Mouse (Mus musculus) G1E (cell line): ENCODE data around the gene Csdc2.

Experiments used
- CTCF ChIP-seq: IDR thresholded peaks from 2 replicates; pipeline ENCODE4 v1.5.1; 2012; ENCODE audit warnings: low read depth, low read length, inconsistent platforms, mixed read lengths
- GATA1 ChIP-seq: IDR thresholded peaks from 2 replicates; pipeline ENCODE4 v1.6.1; 2012; ENCODE audit warnings: borderline replicate concordance, low read length, inconsistent platforms, mixed read lengths
- POLR2AphosphoS5 ChIP-seq: IDR thresholded peaks from 2 replicates; pipeline ENCODE4 v1.6.1; 2012; ENCODE audit warnings: low read depth, low read length, inconsistent platforms; ENCODE audit not compliant: insufficient replicate concordance

DNA sequence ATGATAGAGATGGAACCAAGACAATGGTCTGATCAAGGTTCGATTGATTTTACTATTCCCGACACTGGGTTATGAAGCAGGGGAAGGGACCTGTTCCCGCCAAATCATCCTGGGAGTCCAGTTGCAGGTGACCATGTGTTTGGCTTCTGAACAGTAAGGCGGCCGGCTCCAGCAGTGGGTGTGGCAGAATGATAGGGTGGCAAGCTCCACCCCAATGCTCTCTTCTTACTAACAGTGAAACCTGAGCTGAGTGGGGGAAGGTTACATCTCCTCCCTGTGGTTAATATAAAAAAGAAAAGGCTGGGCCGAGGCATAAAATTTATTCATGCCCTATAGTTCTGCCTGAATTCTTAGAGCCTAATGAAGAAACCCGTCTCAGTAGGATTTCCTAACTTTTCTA, 32.6 kb downstream of the Csdc2 start:
- TF ChIP-seq CTCF: no peak
- TF ChIP-seq POLR2AphosphoS5: no peak
- no peak for TF ChIP-seq GATA1
